Mouse (Mus musculus): ENCODE measurements around the gene Rrp8.

GRCm38 (mm10) chr7:105703184-105703583 is 34.0 kb downstream of the Rrp8 start:
- TF ChIP-seq CTCF (IDR thresholded peaks at IDR 0.05; ENCODE audit: low read depth, low read length): no peak
- TF ChIP-seq EP300 (IDR thresholded peaks at IDR 0.05; ENCODE audit: insufficient read depth, low read depth, low read length): no peak
- no peak for TF ChIP-seq POLR2A (IDR thresholded peaks at IDR 0.05; ENCODE audit: insufficient read depth, low read length)

Measured in ES-Bruce4 (cell line).